Mouse (Mus musculus): Measurements from ENCODE around the gene Phactr1. TPM values are rescaled to one million over a fixed set of nuclear protein-coding genes. Genes with fewer than 3 reads are reported as not detected.
A peak's percentile ranks its signal among the peaks of the same experiment; 100 is the strongest.
"Not testable (repeated sequence)": the region's sequence is repeated elsewhere in the genome, so short reads cannot be mapped to it uniquely, and the experiment has no call there.

Phactr1 gene
- total RNA-seq, 2 experiments from 2014 or later: 301 to 307 TPM

GRCm38 (mm10) chr13:42920062-42920461 lies 239.6 kb downstream of the Phactr1 start:
- no peak for DNase-seq (ENCODE audit: low spot score in 2 of 2)

- DNase-seq (ENCODE audit: low spot score in 2 of 2): peak; percentile 31 to 62
Measured at GRCm38 (mm10) chr13:42921769-42922450, 241.5 kb downstream of the Phactr1 start.

- DNase-seq (ENCODE audit: low spot score in 2 of 2): no peak
Measured at GRCm38 (mm10) chr13:42927778-42928177, 247.4 kb downstream of the Phactr1 start.

GRCm38 (mm10) chr13:42929529-42930235 lies 249.3 kb downstream of the Phactr1 start:
- no peak for DNase-seq (ENCODE audit: low spot score in 2 of 2)

GRCm38 (mm10) chr13:42932046-42932445 lies 251.6 kb downstream of the Phactr1 start:
- DNase-seq (ENCODE audit: low spot score in 2 of 2): no peak

GRCm38 (mm10) chr13:42934538-42935126 lies 254.2 kb downstream of the Phactr1 start:
- DNase-seq (ENCODE audit: low spot score in 2 of 2): peak in 1 of 2 experiments; percentile 19

GRCm38 (mm10) chr13:42937871-42938270 lies 257.4 kb downstream of the Phactr1 start:
- DNase-seq (ENCODE audit: low spot score in 2 of 2): no peak

GRCm38 (mm10) chr13:42938346-42938745 lies 257.9 kb downstream of the Phactr1 start:
- DNase-seq (ENCODE audit: low spot score in 2 of 2): no peak

- DNase-seq (ENCODE audit: low spot score in 2 of 2): no peak
Measured at GRCm38 (mm10) chr13:42940271-42940670, 259.8 kb downstream of the Phactr1 start.

GRCm38 (mm10) chr13:42944106-42944505 lies 263.7 kb downstream of the Phactr1 start:
- no peak for DNase-seq (ENCODE audit: low spot score in 2 of 2)

GRCm38 (mm10) chr13:42945201-42945600 lies 264.8 kb downstream of the Phactr1 start:
- DNase-seq (ENCODE audit: low spot score in 2 of 2): not testable (repeated sequence)

- no peak for DNase-seq (ENCODE audit: low spot score in 2 of 2)
Measured at GRCm38 (mm10) chr13:42948717-42949265, 268.4 kb downstream of the Phactr1 start.

- DNase-seq (ENCODE audit: low spot score in 2 of 2): no peak
Measured at GRCm38 (mm10) chr13:42949336-42949735, 268.9 kb downstream of the Phactr1 start.

GRCm38 (mm10) chr13:42950056-42950455 lies 269.6 kb downstream of the Phactr1 start:
- DNase-seq (ENCODE audit: low spot score in 2 of 2): no peak

- no peak for DNase-seq (ENCODE audit: low spot score in 2 of 2)
Measured at GRCm38 (mm10) chr13:42952037-42952721, 271.8 kb downstream of the Phactr1 start.

- DNase-seq (ENCODE audit: low spot score in 2 of 2): no peak
Measured at GRCm38 (mm10) chr13:42953071-42953470, 272.6 kb downstream of the Phactr1 start.

- DNase-seq (ENCODE audit: low spot score in 2 of 2): no peak
Measured at GRCm38 (mm10) chr13:42954116-42954515, 273.7 kb downstream of the Phactr1 start.

GRCm38 (mm10) chr13:42956327-42956726 lies 275.9 kb downstream of the Phactr1 start:
- peak; percentile 35 to 79 for DNase-seq (ENCODE audit: low spot score in 2 of 2)

GRCm38 (mm10) chr13:42957856-42958255 lies 277.4 kb downstream of the Phactr1 start:
- peak in 1 of 2 experiments; percentile 61 for DNase-seq (ENCODE audit: low spot score in 2 of 2)

GRCm38 (mm10) chr13:42958867-42959266 lies 278.4 kb downstream of the Phactr1 start:
- no peak for DNase-seq (ENCODE audit: low spot score in 2 of 2)

GRCm38 (mm10) chr13:42961561-42961960 lies 281.1 kb downstream of the Phactr1 start:
- peak in 1 of 2 experiments; percentile 44 for DNase-seq (ENCODE audit: low spot score in 2 of 2)

All from layer of hippocampus, adult 18-20 months (tissue).